Mouse (Mus musculus) thymus, postnatal 14 days (tissue): Measurements from ENCODE around the gene Parp16.
"Not testable (repeated sequence)": the region's sequence is repeated elsewhere in the genome, so short reads cannot be mapped to it uniquely, and the experiment has no call there.

Experiments
- DNase-seq: peaks from one replicate; pipeline ENCODE4 v3.0.0; 2021

Parp16 gene

GRCm38 (mm10) chr9:65179817-65180624 is 15.1 kb upstream of the Parp16 start:
- no peak for DNase-seq

- peak; percentile 71 for DNase-seq
Measured at GRCm38 (mm10) chr9:65188599-65188998, 6.6 kb upstream of the Parp16 start.

GRCm38 (mm10) chr9:65190306-65190705 is 4.8 kb upstream of the Parp16 start:
- no peak for DNase-seq

GRCm38 (mm10) chr9:65191389-65191754 is 3.8 kb upstream of the Parp16 start:
- DNase-seq = no peak

- no peak for DNase-seq
Measured at GRCm38 (mm10) chr9:65191755-65192469, 3.2 kb upstream of the Parp16 start.

- no peak for DNase-seq
Measured at GRCm38 (mm10) chr9:65193214-65193613, 1.9 kb upstream of the Parp16 start.

GRCm38 (mm10) chr9:65195621-65195981 is 448 bp downstream of the Parp16 start:
- peak; percentile 32 for DNase-seq

- DNase-seq = peak; percentile 39
Measured at GRCm38 (mm10) chr9:65195982-65196737, 1.0 kb downstream of the Parp16 start.

GRCm38 (mm10) chr9:65196738-65197569 is 1.8 kb downstream of the Parp16 start:
- peak; percentile 97 for DNase-seq

- no peak for DNase-seq
Measured at GRCm38 (mm10) chr9:65197826-65198225, 2.7 kb downstream of the Parp16 start.

GRCm38 (mm10) chr9:65199723-65200122 is 4.6 kb downstream of the Parp16 start:
- DNase-seq = no peak

GRCm38 (mm10) chr9:65200606-65201005 is 5.5 kb downstream of the Parp16 start:
- no peak for DNase-seq

GRCm38 (mm10) chr9:65201021-65201380 is 5.8 kb downstream of the Parp16 start:
- DNase-seq = no peak

GRCm38 (mm10) chr9:65201381-65202164 is 6.4 kb downstream of the Parp16 start:
- peak; percentile 80 for DNase-seq

GRCm38 (mm10) chr9:65202165-65202754 is 7.1 kb downstream of the Parp16 start:
- no peak for DNase-seq

- no peak for DNase-seq
Measured at GRCm38 (mm10) chr9:65205049-65205815, 10.1 kb downstream of the Parp16 start.

- not testable (repeated sequence) for DNase-seq
Measured at GRCm38 (mm10) chr9:65207041-65207815, 12.1 kb downstream of the Parp16 start.

GRCm38 (mm10) chr9:65208293-65209179 is 13.4 kb downstream of the Parp16 start:
- no peak for DNase-seq

GRCm38 (mm10) chr9:65211598-65211997 is 16.4 kb downstream of the Parp16 start:
- DNase-seq = no peak
